Mouse (Mus musculus) liver, embryonic 16.5 days (tissue): ENCODE results near the gene Cep41. TPM values are rescaled to one million over a fixed set of nuclear protein-coding genes. Genes with fewer than 3 reads are reported as not detected.

Experiments used
- ATAC-seq: fragments of 200-750 bp; cut with Nextera tagmentation; 2 replicates; pipeline ENCODE4 v1.8.0; 2017; ENCODE audit warnings: low read depth, mild to moderate bottlenecking, moderate number of reproducible peaks, moderate library complexity
- H3K27ac ChIP-seq: fragments of 300-500 bp; sonication (generic); 2 replicates; pipeline ENCODE4 v1.5.1; 2014; ENCODE audit warnings: mild to moderate bottlenecking, low read length
- H3K27me3 ChIP-seq: fragments of 300-500 bp; sonication (generic); 2 replicates; pipeline ENCODE4 v1.6.1; 2014; ENCODE audit warnings: low read depth, low read length, mixed read lengths; ENCODE audit not compliant: control insufficient read depth, insufficient read depth
- H3K36me3 ChIP-seq: fragments of 300-500 bp; sonication (generic); 2 replicates; pipeline ENCODE4 v1.6.1; 2014; ENCODE audit warnings: mild to moderate bottlenecking; ENCODE audit not compliant: control insufficient read depth, insufficient read depth
- H3K4me1 ChIP-seq: fragments of 300-500 bp; sonication (generic); 2 replicates; pipeline ENCODE4 v1.6.1; 2014; ENCODE audit warnings: low read depth, low read length, mixed read lengths; ENCODE audit not compliant: control insufficient read depth
- H3K4me2 ChIP-seq: fragments of 300-500 bp; sonication (generic); 2 replicates; pipeline ENCODE4 v1.6.1; 2014; ENCODE audit warnings: low read depth, low read length, mixed read lengths
- H3K4me3 ChIP-seq: fragments of 300-500 bp; sonication (generic); 2 replicates; pipeline ENCODE4 v1.5.1; 2014; ENCODE audit warnings: low read depth, mild to moderate bottlenecking, low read length
- H3K9ac ChIP-seq: fragments of 300-500 bp; sonication (generic); 2 replicates; pipeline ENCODE4 v1.6.1; 2014; ENCODE audit warnings: low read depth, low read length
- H3K9me3 ChIP-seq: fragments of 300-500 bp; sonication (generic); replicated peaks from 2 replicates; pipeline ENCODE4 v1.6.1; 2016; ENCODE audit warnings: low read length; ENCODE audit not compliant: control insufficient read depth
- WGBS: fragments of 180-500 bp; shearing (Covaris S2); extraction: QIAGEN DNeasy Blood & Tissue Kit; methylation state at CpG from one replicate; pipeline ENCODE4 v1.1.7; 2014; ENCODE audit not compliant: insufficient replicate concordance; 5-methylcytosine and 5-hydroxymethylcytosine counted together
- polyA plus RNA-seq: library from polyadenylated mRNA; unstranded; fragments of >200 nt; fragmentation: Nextera tagmentation; extraction: Ambion mirVana; gene quantifications from 2 replicates; pipeline ENCODE4 v1.2.1, GENCODE M21; 2015

The Cep41 gene
- polyA plus RNA-seq, 1 experiment from 2014 or later = 3.9 TPM

- no peaks in the 10 kb centered on the region for H3K4me1 ChIP-seq
- H3K9me3 ChIP-seq = no peaks in the 10 kb centered on the region
- WGBS = 19% methylated on average over 6 of the region's 6 CpGs
- H3K4me2 ChIP-seq = peak overlapping the region; percentile 6; the same call in 1 of the 2 replicates
- no peaks in the 10 kb centered on the region for H3K27me3 ChIP-seq
- no peak overlapping the region for H3K27ac ChIP-seq
- H3K9ac ChIP-seq = no peak overlapping the region
- H3K36me3 ChIP-seq = no peaks in the 10 kb centered on the region
- H3K4me3 ChIP-seq = no peak overlapping the region
- peak; percentile 32; the same call in 1 of the 2 replicates for ATAC-seq
Measured at GRCm38 (mm10) chr6:30700182-30700581, 6.6 kb upstream of the Cep41 start.

DNA sequence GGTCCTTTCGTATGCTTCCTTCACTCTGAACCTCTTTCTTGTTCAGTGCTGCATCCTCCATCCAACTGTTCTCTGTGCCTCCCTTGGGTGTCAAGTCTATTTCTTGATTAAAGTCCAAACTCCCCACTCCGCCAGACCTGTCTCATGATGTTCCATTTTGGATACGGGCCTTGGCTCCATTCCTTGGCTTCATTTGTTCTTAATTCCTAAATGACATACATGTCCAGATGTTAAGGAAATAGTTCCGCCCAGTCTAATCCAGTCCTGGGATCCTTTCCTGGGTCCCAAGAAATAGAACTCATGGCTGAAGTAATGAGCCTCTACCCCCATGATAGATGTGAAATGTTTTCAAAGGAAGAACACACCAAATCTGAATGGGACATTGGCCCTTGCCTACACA, 4.5 kb upstream of the Cep41 start:
- no peak overlapping the region for H3K27ac ChIP-seq
- H3K9ac ChIP-seq = no peak overlapping the region
- WGBS = 70% methylated on average over 4 of the region's 4 CpGs
- H3K9me3 ChIP-seq = no peaks in the 10 kb centered on the region
- no peaks in the 10 kb centered on the region for H3K36me3 ChIP-seq
- H3K4me3 ChIP-seq = no peak overlapping the region
- H3K4me2 ChIP-seq = no peak overlapping the region
- peaks cover under 1% of the 10 kb centered on the region; the same call in 1 of the 2 replicates for H3K4me1 ChIP-seq
- ATAC-seq = no peak
- no peaks in the 10 kb centered on the region for H3K27me3 ChIP-seq

DNA sequence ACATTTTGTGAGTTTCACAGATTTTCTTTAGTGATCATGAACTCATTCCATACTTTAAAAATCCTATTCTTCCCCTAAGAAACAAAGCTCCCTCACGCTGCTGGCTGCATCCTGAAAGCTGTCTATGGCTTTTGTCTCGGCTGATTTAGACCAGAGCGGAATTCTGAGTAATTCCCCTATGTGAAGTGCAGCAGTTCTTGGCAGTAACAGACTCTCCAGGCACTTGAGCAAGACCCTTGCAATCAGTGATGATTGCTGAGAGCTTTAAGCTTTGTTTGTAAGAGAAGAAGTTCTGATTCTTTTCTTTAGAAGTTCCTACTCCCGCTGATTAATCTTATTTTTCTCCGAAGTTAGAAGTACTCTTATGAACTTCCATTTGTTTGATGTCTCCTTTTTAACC, 3.9 kb upstream of the Cep41 start:
- ATAC-seq = no peak
- no peak overlapping the region for H3K4me3 ChIP-seq
- peaks cover 5% of the 10 kb centered on the region for H3K4me1 ChIP-seq
- no peak overlapping the region for H3K9ac ChIP-seq
- no peaks in the 10 kb centered on the region for H3K36me3 ChIP-seq
- no peaks in the 10 kb centered on the region for H3K9me3 ChIP-seq
- no peak overlapping the region for H3K27ac ChIP-seq
- no peak overlapping the region for H3K4me2 ChIP-seq
- 62% methylated on average over 5 of the region's 5 CpGs for WGBS
- no peaks in the 10 kb centered on the region for H3K27me3 ChIP-seq

DNA sequence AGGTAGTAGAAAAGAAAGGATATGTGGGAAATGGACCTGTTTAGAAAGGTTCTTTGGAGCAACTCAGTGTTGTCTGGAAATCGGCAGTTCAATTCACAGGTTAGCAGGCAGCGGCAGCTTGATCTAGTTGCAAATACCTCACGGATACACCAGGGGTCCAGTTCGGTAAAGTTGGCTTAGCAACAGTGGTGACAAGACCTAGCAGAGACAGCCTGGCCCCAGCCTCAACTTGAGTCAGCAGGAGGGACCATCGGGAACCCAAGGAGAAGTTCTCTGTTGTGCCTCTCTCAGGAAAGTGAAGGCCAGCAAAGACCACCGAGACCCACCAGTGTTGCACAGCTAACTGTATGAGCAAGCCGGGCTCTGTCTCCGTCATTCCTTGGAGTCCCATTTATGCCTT, 1.6 kb upstream of the Cep41 start:
- Histone ChIP-seq H3K4me3 (no peak overlapping the region), H3K4me2 (no peak overlapping the region), H3K36me3 (no peaks in the 10 kb centered on the region), H3K27me3 (no peaks in the 10 kb centered on the region), H3K27ac (no peak overlapping the region), H3K4me1 (peaks cover 5% of the 10 kb centered on the region), H3K9ac (no peak overlapping the region), H3K9me3 (no peaks in the 10 kb centered on the region)
- 81% methylated on average over 8 of the region's 8 CpGs for WGBS
- no peak for ATAC-seq

- Histone ChIP-seq H3K4me2 (peak overlapping the region; percentile 64), H3K36me3 (no peaks in the 10 kb centered on the region), H3K9ac (peak overlapping the region; percentile 67; the same call in 1 of the 2 replicates), H3K4me1 (peaks cover 5% of the 10 kb centered on the region), H3K9me3 (no peaks in the 10 kb centered on the region), H3K4me3 (peak overlapping the region; percentile 80), H3K27ac (no peak overlapping the region), H3K27me3 (no peaks in the 10 kb centered on the region)
- ATAC-seq = no peak
- WGBS = 45% methylated on average over 6 of the region's 6 CpGs
Measured at GRCm38 (mm10) chr6:30694209-30694608, 660 bp upstream of the Cep41 start.

GRCm38 (mm10) chr6:30692826-30693225, 723 bp downstream of the Cep41 start:
- Histone ChIP-seq H3K4me1 (peaks cover 5% of the 10 kb centered on the region), H3K4me2 (peak overlapping the region; percentile 64), H3K4me3 (peak overlapping the region; percentile 80), H3K9ac (peak overlapping the region; percentile 67), H3K27me3 (no peaks in the 10 kb centered on the region), H3K36me3 (no peaks in the 10 kb centered on the region), H3K27ac (peak overlapping the region; percentile 67), H3K9me3 (no peaks in the 10 kb centered on the region)
- no peak for ATAC-seq
- WGBS = 51% methylated on average over 5 of the region's 5 CpGs

DNA sequence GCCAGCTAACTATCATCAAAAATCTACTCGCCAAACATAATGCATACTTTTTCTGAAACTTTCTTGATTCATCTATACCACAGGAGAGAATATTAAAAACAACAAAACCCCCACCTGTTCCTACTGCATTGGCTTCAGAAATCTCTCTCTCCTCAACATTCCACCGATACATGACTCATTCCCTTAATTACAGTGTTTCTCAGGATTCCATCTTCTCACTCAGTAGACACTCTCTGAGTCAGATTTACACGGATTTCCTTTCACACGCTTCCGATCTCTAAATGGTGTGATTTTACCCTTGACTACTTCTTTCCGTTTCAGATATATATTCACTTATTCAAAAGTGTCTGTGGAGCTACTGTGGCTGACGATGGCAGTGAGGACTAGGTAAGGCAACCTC, 6.4 kb downstream of the Cep41 start:
- Histone ChIP-seq H3K4me3 (no peak overlapping the region), H3K9ac (no peak overlapping the region), H3K9me3 (no peaks in the 10 kb centered on the region), H3K4me1 (peaks cover 6% of the 10 kb centered on the region), H3K27ac (no peak overlapping the region), H3K27me3 (no peaks in the 10 kb centered on the region), H3K36me3 (no peaks in the 10 kb centered on the region), H3K4me2 (no peak overlapping the region)
- 80% methylated on average over 7 of the region's 7 CpGs for WGBS
- no peak for ATAC-seq

- Histone ChIP-seq H3K27ac (no peak overlapping the region), H3K4me2 (no peak overlapping the region), H3K9me3 (no peaks in the 10 kb centered on the region), H3K36me3 (no peaks in the 10 kb centered on the region), H3K4me3 (no peak overlapping the region), H3K27me3 (no peaks in the 10 kb centered on the region), H3K4me1 (peaks cover 6% of the 10 kb centered on the region), H3K9ac (no peak overlapping the region)
- no peak for ATAC-seq
- 71% methylated on average over 1 of the region's 1 CpGs for WGBS
Measured at GRCm38 (mm10) chr6:30684570-30684969, 9.0 kb downstream of the Cep41 start.

DNA sequence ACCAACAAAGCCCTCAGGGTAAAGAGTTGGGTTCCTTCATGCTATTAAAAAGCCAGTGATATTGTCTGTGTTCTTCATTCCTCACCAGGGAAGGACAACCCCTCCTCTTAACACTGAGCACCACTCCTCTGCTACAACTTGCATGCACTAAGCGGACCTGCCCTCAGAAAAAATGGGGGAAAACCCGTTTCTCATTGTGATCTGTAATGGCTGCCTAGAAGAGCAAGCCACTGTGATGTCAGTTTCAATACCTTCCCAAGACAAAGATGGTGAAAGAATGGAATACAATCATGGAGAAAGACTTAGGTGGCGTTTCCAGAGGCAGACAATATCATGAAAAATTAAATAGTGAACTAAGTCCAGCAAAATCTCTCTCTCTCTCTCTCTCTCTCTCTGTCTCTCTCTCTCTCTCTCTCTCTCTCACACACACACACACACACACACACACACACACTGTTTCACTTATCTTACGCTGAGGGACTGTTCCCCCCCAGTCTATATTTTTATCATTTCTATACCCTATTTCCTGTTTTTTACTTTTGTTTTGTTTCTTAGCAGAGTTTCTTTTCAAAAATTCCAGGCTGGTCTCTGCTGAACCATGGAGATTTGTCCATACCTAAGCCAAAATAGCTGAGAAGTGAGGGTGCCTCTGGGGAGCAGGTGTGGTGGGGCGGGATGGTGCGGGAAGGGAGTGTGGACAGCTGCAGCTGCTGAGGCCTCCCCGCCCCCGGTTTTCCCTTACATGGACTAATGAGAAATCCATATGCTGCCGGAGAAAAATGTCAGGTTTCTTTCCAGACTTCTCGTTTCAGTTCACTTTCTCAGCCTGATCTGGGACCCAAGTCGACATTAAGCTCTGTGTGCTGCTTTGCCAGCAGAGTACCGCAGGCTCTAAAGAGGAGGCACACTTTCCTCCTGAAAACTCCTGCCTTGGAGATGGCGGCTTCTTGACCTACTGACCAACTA, 11.3 kb downstream of the Cep41 start:
- Histone ChIP-seq H3K4me2 (0 out of 2 replicates have a peak overlapping the region, but pooled peaks have one; percentile 6), H3K27me3 (no peaks in the 10 kb centered on the region), H3K4me1 (peaks cover 6% of the 10 kb centered on the region), H3K9me3 (no peaks in the 10 kb centered on the region), H3K27ac (0 out of 2 replicates have a peak overlapping the region, but pooled peaks have one; percentile 24), H3K36me3 (no peaks in the 10 kb centered on the region), H3K9ac (no peak overlapping the region), H3K4me3 (no peak overlapping the region)
- no peak for ATAC-seq
- 49% methylated on average over 13 of the region's 13 CpGs for whole genome bisulfite sequencing
